Mouse (Mus musculus) bone marrow macrophage, adult 2 months (primary cell): ENCODE results near the gene Tll2.

Experiments used
- CTCF ChIP-seq: IDR thresholded peaks from 2 replicates; pipeline ENCODE4 v1.5.1; 2012; ENCODE audit warnings: low read depth, mild to moderate bottlenecking, low read length, moderate library complexity
- POLR2A ChIP-seq: IDR thresholded peaks from 2 replicates; pipeline ENCODE4 v1.6.1; 2012; ENCODE audit warnings: mild to moderate bottlenecking, low read depth, low read length, borderline replicate concordance

DNA sequence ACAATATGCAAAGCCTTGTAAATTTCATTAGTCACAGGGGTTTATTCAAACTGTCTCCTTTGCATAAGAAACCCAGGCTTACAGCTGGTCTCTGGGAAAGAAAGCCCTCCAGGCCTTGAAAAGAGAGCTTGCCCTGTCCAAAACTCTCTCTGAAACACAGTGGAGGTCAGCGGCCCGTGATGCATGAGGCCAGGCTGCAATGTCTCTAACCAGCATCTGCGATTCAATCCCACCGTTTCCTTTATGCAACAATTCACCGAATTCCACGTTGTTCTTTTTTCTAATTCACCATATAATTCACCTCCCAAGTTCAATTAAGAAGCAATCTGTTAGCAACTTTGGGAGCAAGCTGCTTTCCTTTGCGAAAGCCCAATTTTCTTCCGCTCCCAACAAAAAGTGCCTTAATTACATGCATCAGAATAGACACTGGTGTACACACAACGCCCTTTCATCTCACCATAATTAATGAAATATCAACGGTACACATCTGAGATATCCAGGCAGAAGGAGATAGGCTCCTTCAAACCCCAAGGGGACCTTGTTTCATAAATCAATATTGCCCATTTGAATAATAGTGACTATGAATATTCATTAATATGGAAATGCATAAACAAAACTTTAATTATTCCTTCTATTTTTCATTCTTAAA, 42.1 kb downstream of the Tll2 start:
- TF ChIP-seq CTCF (no peak), POLR2A (no peak)
